ENCODE assay signal across 24 mouse cellular contexts in the genomic region with DNA sequence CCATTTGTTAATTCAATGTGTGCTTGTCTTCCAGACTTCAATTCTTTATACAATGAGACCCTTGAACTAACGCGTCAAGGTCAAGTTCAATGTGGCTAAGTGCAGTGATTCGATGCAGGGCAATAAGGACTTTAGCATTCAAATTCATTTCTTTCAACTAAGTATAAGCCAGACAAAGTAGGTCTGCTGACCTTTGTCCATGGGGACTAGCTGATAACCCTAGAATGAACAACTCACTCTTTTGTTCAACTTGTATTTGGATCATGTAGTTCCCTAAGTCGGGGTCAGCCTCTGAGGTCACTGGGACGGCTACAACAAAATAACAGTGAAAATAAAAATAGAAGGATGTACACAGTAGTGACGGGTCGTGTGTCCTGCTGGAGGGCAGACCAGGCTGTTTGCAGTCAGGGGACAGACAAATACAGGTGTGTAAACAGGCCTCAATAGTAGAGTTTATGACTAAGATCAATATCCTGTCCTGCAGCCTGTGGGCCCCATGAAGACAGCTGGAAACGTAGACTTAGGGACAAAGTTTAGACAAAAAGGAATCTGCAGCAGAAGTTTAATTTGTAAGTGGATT. TPM values are rescaled to one million over a fixed set of nuclear protein-coding genes. Genes with fewer than 3 reads are reported as not detected.
DNase-seq lines count a peak whose midpoint lies in the region; ATAC-seq and TF ChIP-seq lines count a peak whose summit lies in the region.
"Had no signal": no experiment of that assay in that cellular context is flagged by ENCODE, and none has a peak within 500 bp of the region (broad histone marks: within the 10 kb centered on the region; RNA-seq: fewer than 3 reads in every experiment).

No protein-coding gene starts in this region.

- H3K4me3 ChIP-seq in liver, adult 2 months (ENCODE audit: insufficient read depth, low read depth, low read length), result no peak overlapping the region
- no peak overlapping the region for H3K4me3 ChIP-seq in liver, embryonic 11.5 days (ENCODE audit: low read depth, low read length)
- H3K4me3 ChIP-seq in intestine, embryonic 16.5 days (ENCODE audit: low read length), result no peak overlapping the region
- H3K4me3 ChIP-seq in liver, embryonic 15.5 days (replicated peaks), result no peak overlapping the region
- H3K4me3 ChIP-seq in left cerebral cortex, adult 2 months, result no peak overlapping the region
- H3K4me3 ChIP-seq: embryonic facial prominence, embryonic 13.5 days; forebrain, embryonic 12.5 days; heart, embryonic 10.5 days; hindbrain, embryonic 12.5 days had no signal

- H3K4me1 ChIP-seq in liver, adult 2 months (ENCODE audit: control insufficient read depth, insufficient read depth, low read length), result peaks cover 35% of the 10 kb centered on the region
- H3K4me1 ChIP-seq in liver, embryonic 11.5 days (replicated peaks; ENCODE audit: control insufficient read depth, insufficient read depth, low read length), result peaks cover 14% of the 10 kb centered on the region; the same call in 1 of the 2 replicates
- H3K4me1 ChIP-seq in intestine, embryonic 16.5 days (ENCODE audit: control insufficient read depth, insufficient read depth, low read length), result peaks cover 14% of the 10 kb centered on the region
- H3K4me1 ChIP-seq in liver, embryonic 15.5 days (replicated peaks), result peaks cover 10% of the 10 kb centered on the region

- H3K27ac ChIP-seq in liver, adult 2 months (replicated peaks; ENCODE audit: insufficient read depth, low read depth, low read length), result peak overlapping the region; percentile 80
- H3K27ac ChIP-seq in liver, embryonic 11.5 days (ENCODE audit: low read depth, low read length), result no peak overlapping the region; the same call in 1 of the 2 replicates
- H3K27ac ChIP-seq in intestine, embryonic 16.5 days (ENCODE audit: low read length), result peak overlapping the region; percentile 34
- H3K27ac ChIP-seq in liver, embryonic 15.5 days (replicated peaks), result peak overlapping the region; percentile 60; the same call in 1 of the 2 replicates
- H3K27ac ChIP-seq in left cerebral cortex, adult 2 months, result no peak overlapping the region
- H3K27ac ChIP-seq: embryonic facial prominence, embryonic 13.5 days; forebrain, embryonic 12.5 days; heart, embryonic 10.5 days; hindbrain, embryonic 12.5 days had no signal

- no peaks in the 10 kb centered on the region for H3K9me3 ChIP-seq in liver, embryonic 11.5 days (ENCODE audit: control insufficient read depth, low read length)
- no peaks in the 10 kb centered on the region for H3K9me3 ChIP-seq in intestine, embryonic 16.5 days (ENCODE audit: control insufficient read depth, low read length)
- no peaks in the 10 kb centered on the region for H3K9me3 ChIP-seq in liver, embryonic 15.5 days (replicated peaks)
- H3K9me3 ChIP-seq: embryonic facial prominence, embryonic 13.5 days; forebrain, embryonic 12.5 days; heart, embryonic 10.5 days; hindbrain, embryonic 12.5 days had no signal

- WGBS in liver, adult 2 months, result 16% methylated on average over 8 of the region's 8 CpGs
- 72% methylated on average over 8 of the region's 8 CpGs for WGBS in liver, embryonic 11.5 days
- 44% methylated on average over 8 of the region's 8 CpGs for WGBS in intestine, embryonic 16.5 days
- 67% methylated on average over 8 of the region's 8 CpGs for WGBS in liver, embryonic 15.5 days (ENCODE audit: insufficient replicate concordance)

- peak; percentile 97 for DNase-seq in liver, adult 2 months (ENCODE audit: extremely low read depth, low read depth, low spot score)
- DNase-seq in liver, embryonic 11.5 days (ENCODE audit: low spot score), result no peak
- DNase-seq in urinary bladder, postnatal 14 days (ENCODE audit: low spot score), result no peak
- no peak for DNase-seq in B cell, adult 2 months
- DNase-seq in left cerebral cortex, adult 2 months (ENCODE audit: extremely low spot score in 1 of 2, low spot score in 2 of 2), result no peak
- DNase-seq: adrenal gland, postnatal 14 days; cerebellum, adult 11-12 months; cerebellum, adult 9-11 months; cerebellum, postnatal 36 days; gastrocnemius, postnatal 10 days; heart, adult 18-20 months; heart, postnatal 10 days; heart, postnatal 4 days had no signal

- no peaks in the 10 kb centered on the region for H3K27me3 ChIP-seq in liver, adult 2 months (ENCODE audit: control insufficient read depth, insufficient read depth, low read length)
- H3K27me3 ChIP-seq in liver, embryonic 11.5 days (replicated peaks; ENCODE audit: control insufficient read depth, insufficient read depth, low read length), result no peaks in the 10 kb centered on the region
- no peaks in the 10 kb centered on the region for H3K27me3 ChIP-seq in intestine, embryonic 16.5 days (replicated peaks; ENCODE audit: control insufficient read depth, insufficient read depth, low read length)
- no peaks in the 10 kb centered on the region for H3K27me3 ChIP-seq in liver, embryonic 15.5 days
- H3K27me3 ChIP-seq: embryonic facial prominence, embryonic 13.5 days; forebrain, embryonic 12.5 days; hindbrain, embryonic 12.5 days had no signal

- H3K36me3 ChIP-seq in liver, adult 2 months (ENCODE audit: control insufficient read depth, insufficient read depth, low read length), result no peaks in the 10 kb centered on the region
- no peaks in the 10 kb centered on the region for H3K36me3 ChIP-seq in liver, embryonic 11.5 days (ENCODE audit: control insufficient read depth, insufficient read depth, low read length)
- no peaks in the 10 kb centered on the region for H3K36me3 ChIP-seq in intestine, embryonic 16.5 days (ENCODE audit: control insufficient read depth, insufficient read depth, low read length)
- H3K36me3 ChIP-seq in liver, embryonic 15.5 days (replicated peaks), result no peaks in the 10 kb centered on the region
- H3K36me3 ChIP-seq: embryonic facial prominence, embryonic 13.5 days; forebrain, embryonic 12.5 days; heart, embryonic 10.5 days; hindbrain, embryonic 12.5 days had no signal

- TF ChIP-seq POLR2A in liver, adult 2 months (IDR thresholded peaks at IDR 0.05; ENCODE audit: extremely low read depth, insufficient read depth, low read length), result no peak

- no peak for TF ChIP-seq CTCF in liver, adult 2 months (IDR thresholded peaks at IDR 0.05; ENCODE audit: low read depth, low read length)
- TF ChIP-seq CTCF in left cerebral cortex, adult 2 months (IDR thresholded peaks at IDR 0.05), result no peak

- H3K79me2 ChIP-seq in liver, adult 2 months (ENCODE audit: control insufficient read depth, insufficient read depth, low read length), result no peaks in the 10 kb centered on the region

- ATAC-seq in liver, embryonic 11.5 days (replicated peaks; ENCODE audit: low FRiP score), result no peak
- ATAC-seq in intestine, embryonic 16.5 days, result peak; percentile 71
- peak; percentile 81 for ATAC-seq in liver, embryonic 15.5 days (ENCODE audit: insufficient read depth)
- ATAC-seq: forebrain, embryonic 16.5 days had no signal

- intact Hi-C loops in left cerebral cortex, adult 2 months (cut with DNase I), result no loop called here

- H3K9ac ChIP-seq in liver, adult 2 months (ENCODE audit: low read depth, low read length), result no peak overlapping the region
- no peak overlapping the region for H3K9ac ChIP-seq in liver, embryonic 11.5 days (ENCODE audit: low read depth, low read length)
- no peak overlapping the region for H3K9ac ChIP-seq in intestine, embryonic 16.5 days (ENCODE audit: low read depth, low read length)
- no peak overlapping the region for H3K9ac ChIP-seq in liver, embryonic 15.5 days
- H3K9ac ChIP-seq: embryonic facial prominence, embryonic 13.5 days; forebrain, embryonic 12.5 days; hindbrain, embryonic 12.5 days had no signal

- H3K4me2 ChIP-seq in liver, embryonic 11.5 days, result no peak overlapping the region
- H3K4me2 ChIP-seq in intestine, embryonic 16.5 days (ENCODE audit: low read depth, low read length), result no peak overlapping the region
- H3K4me2 ChIP-seq in liver, embryonic 15.5 days, result no peak overlapping the region
- H3K4me2 ChIP-seq: embryonic facial prominence, embryonic 13.5 days; forebrain, embryonic 12.5 days; hindbrain, embryonic 12.5 days had no signal

RNA-seq across cellular contexts. Expression of gene Reg4, which starts 20.6 kb away (rescaled TPM):
- total RNA-seq in liver, adult 2 months (2014; rRNA removed), result 0.37 TPM in 1 of 2 replicates, not detected in the other
- polyA plus RNA-seq in liver, adult 2 months (2012; rRNA removed), result not detected in 2 replicates
- 0.16 TPM in 1 of 2 replicates, not detected in the other for polyA plus RNA-seq in liver, embryonic 11.5 days (2014; fragmentation: Nextera tagmentation; extraction: Ambion mirVana)
- polyA plus RNA-seq in intestine, embryonic 16.5 days (2015; fragmentation: Nextera tagmentation; extraction: Ambion mirVana), result 28.4 and 37.9 TPM in 2 replicates
- polyA plus RNA-seq in liver, embryonic 15.5 days (2015; fragmentation: Nextera tagmentation; extraction: Ambion mirVana), result not detected in 2 replicates
- not detected for total RNA-seq in left cerebral cortex, adult 2 months (2021)
- total RNA-seq: adrenal gland, postnatal 14 days; gastrocnemius, postnatal 10 days; gastrocnemius, postnatal 4 days; heart, adult 18-20 months; heart, postnatal 10 days; heart, postnatal 4 days; MEL had no signal
- polyA plus RNA-seq: C2C12; embryonic facial prominence, embryonic 13.5 days; forebrain, embryonic 12.5 days; forebrain, embryonic 16.5 days; frontal cortex, adult 2 months; heart, embryonic 10.5 days; hindbrain, embryonic 12.5 days had no signal

RNA-seq across cellular contexts. Expression of gene Hmgcs2, which starts 37.7 kb away (rescaled TPM):
- 687 and 765 TPM in 2 replicates for total RNA-seq in liver, adult 2 months (2014; rRNA removed)
- polyA plus RNA-seq in liver, adult 2 months (2012; rRNA removed), result 1,077 and 1,098 TPM in 2 replicates
- polyA plus RNA-seq in liver, embryonic 11.5 days (2014; fragmentation: Nextera tagmentation; extraction: Ambion mirVana), result 29.9 and 32.9 TPM in 2 replicates
- 352 and 475 TPM in 2 replicates for polyA plus RNA-seq in intestine, embryonic 16.5 days (2015; fragmentation: Nextera tagmentation; extraction: Ambion mirVana)
- polyA plus RNA-seq in liver, embryonic 15.5 days (2015; fragmentation: Nextera tagmentation; extraction: Ambion mirVana), result 155 and 223 TPM in 2 replicates
- total RNA-seq in left cerebral cortex, adult 2 months (2021), result 1 to 10 TPM; 6.3 to 6.4 TPM

Comparison
In these comparisons a context has a peak if more than half of its experiments do, and no peak if none do; other contexts are left out.
1. H3K27ac ChIP-seq: peak in liver, adult 2 months (single experiment), intestine, embryonic 16.5 days (single experiment) and liver, embryonic 15.5 days (single experiment); none in liver, embryonic 11.5 days (single experiment) and left cerebral cortex, adult 2 months (single experiment).
2. RNA of gene Reg4, which starts 20.6 kb away (polyA plus RNA-seq): 28.4 to 37.9 TPM in intestine, embryonic 16.5 days; 0.16 TPM in liver, embryonic 11.5 days, not detected in liver, embryonic 15.5 days and not detected in liver, adult 2 months; every median in the first group is over 10 times any median in the second.